Mouse (Mus musculus) embryo, embryonic 11 days (tissue): ENCODE measurements around the gene Dedd.
"Not testable (repeated sequence)": the region's sequence is repeated elsewhere in the genome, so short reads cannot be mapped to it uniquely, and the experiment has no call there.

Source experiments
- DNase-seq: peaks from one replicate; pipeline ENCODE4 v3.0.0-alpha.2; 2015

Dedd gene

DNA sequence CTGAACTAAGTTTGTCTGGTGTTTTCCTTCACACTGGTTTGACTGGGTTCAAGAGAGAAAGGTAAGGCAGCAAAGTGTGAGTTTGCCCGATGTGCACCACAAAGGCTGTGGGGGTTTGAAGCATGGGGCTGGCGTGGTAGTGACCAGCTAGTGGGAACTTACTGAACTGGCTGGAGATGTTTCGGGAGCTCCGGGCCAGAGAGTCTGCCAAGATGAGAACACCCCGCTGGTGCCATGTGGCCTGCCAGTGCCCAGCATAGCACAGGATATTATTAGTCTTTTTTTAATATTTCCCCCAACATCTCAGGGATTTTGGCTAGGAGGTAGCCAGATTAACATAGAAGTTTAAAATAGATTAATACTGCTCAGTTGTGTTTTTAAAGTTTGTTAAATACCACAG is 8.8 kb upstream of the Dedd start:
- DNase-seq = no peak

GRCm38 (mm10) chr1:171321415-171321814 is 7.5 kb upstream of the Dedd start:
- peak; percentile 60 for DNase-seq

DNA sequence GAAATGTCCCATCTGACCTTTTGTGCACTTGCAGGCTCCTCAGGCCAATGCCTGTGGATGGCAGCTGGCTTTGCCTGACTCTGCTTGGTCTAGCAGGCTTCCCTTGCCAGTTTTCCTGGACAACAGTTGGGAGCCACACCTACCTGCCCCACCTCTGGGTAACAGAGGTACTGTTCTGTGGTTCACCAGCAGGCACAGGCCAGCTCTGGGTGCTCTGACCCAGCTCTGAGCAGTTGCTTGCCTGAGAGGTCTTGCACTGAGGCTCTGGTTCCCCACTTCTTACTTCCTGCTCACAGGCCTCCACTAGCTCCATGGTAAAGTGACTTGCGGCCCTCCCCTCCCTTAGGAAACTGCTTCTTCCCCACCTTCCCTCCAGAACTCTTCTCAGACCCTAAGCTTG is 6.9 kb upstream of the Dedd start:
- DNase-seq = no peak

DNA sequence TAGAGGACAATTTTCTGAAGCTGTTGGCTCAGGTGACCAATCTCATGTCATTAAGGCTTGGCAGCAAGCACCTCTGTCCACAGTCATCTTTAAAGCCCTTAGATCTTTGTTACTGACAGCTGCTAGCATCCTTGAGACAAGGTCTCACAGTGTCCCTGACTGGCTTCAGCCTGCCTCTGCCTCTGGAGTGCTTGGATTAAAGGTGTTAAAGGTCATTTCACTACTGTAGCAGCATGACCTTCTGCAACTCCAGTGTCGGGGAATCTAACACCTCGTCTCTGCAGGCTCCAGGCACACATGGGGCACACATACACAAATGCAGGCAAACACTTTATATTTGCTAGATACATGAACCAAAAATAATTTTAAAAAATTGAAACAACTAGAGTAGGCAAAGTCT is 3.4 kb upstream of the Dedd start:
- DNase-seq = no peak

DNA sequence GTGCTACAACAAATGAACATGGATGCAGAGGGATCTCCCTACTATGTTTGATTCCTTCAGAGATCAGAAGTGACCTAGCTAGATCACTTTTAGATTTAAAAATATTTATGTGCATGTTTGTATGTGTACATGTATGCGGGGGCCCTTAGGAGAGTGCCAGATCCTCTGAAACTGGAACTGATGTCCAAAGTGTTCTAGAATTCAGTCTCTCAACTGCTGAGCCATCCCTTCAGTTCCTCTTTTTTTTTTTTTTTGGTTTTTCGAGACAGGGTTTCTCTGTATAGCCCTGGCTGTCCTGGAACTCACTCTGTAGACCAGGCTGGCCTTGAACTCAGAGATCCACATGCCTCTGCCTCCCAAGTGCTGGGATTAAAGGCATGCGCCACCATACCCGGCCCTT is 2.4 kb upstream of the Dedd start:
- DNase-seq = not testable (repeated sequence)

DNA sequence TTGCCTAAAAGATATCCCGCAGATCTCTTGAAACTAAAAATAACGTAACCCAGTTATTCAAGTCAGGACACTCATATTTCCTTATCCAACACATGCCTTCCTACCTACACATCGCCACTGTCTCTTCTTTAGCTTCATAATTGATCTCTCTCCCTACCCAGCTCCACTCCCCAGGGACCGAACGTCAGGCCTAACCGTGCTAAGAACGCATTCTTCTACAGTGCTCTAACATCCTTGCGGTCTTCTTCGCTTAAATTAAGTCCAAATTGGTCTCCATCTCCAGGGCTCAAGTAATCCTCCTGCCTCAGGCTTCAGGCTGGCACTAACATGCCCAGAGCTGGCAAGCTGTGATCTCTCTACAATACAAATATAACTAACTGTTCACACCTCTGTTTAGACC is 701 bp upstream of the Dedd start:
- DNase-seq = peak; percentile 52

GRCm38 (mm10) chr1:171329433-171330215 is 679 bp downstream of the Dedd start:
- peak; percentile 95 for DNase-seq

- no peak for DNase-seq
Measured at GRCm38 (mm10) chr1:171330216-171330560, 1.2 kb downstream of the Dedd start.

DNA sequence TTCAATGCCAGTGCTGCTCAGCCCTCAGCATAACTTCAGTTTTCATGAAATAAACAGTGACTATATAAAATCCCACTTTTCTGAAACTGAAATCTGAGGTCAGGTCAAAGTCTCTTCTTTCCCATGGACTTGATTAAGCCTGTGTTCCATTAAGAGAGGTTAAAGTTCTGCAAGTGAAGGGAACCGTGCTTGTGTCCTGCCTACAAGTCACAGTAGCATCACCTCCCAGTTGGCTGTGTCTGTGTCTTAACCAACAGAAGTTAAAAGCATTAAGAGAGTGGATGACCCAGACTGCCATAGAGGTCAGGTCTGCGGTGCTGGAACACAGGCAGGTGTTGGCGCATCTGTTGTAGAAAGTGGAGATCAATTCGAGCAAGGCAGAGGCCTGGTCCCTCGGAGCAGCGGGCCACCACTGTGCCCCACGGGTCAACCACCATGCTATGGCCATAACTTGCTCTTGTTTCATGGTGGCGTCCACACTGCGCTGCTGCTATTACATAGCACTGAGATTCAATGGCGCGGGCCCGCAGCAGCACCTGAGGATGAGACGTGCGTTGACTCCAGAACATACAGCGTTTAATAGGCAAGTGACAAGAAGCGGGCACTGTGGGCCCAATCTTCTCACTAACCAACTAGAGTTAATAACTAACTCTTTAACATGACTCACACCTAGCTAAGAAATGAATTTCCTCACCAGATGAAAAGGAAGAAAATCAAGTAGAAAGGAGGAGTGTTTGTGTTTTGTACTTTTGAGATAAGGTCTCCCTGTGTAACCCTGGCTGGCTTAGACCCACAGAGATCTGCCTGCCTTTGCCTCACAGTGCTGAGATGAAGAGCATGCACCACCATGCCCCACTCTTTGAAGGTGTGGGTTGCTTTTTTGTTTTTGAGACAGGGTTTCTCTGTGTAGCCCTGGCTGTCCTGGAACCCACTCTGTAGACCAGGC is 13.6 kb downstream of the Dedd start:
- DNase-seq = no peak

DNA sequence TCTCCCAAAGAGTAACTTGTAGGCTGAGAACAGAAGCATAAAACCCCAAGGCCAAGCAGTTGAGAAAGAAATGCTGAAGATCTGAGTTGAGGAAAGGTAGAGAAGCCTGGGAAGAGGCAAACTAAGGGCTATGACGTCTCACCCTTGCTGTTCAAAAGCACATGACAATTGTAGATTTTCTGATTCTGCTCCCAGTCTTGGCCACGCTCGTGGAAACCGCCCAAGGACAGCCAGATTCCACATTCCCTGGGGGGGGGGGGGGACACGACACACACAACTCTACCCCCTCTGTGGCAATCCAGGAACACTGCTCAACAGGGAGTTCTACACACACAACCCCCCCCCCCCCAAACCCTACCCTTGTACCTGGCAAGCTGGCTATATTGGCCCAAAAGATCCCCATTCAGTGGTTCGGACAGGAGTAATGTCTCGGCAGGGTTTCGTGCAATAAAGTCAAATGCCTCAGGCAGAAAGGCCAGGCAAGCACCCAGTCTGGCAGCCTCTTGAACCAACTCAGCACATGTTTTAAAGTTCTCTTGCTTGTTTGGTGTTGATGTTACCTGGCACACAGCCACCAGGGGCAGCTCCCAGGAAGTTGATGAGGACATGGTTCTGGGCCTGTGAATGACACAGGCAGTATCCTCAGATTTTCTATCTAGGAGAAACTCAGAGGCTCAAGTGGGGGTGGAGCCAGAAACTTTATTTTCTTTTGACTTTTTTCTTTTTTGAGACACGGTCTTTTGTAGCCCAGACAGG is 15.2 kb downstream of the Dedd start:
- no peak for DNase-seq

DNA sequence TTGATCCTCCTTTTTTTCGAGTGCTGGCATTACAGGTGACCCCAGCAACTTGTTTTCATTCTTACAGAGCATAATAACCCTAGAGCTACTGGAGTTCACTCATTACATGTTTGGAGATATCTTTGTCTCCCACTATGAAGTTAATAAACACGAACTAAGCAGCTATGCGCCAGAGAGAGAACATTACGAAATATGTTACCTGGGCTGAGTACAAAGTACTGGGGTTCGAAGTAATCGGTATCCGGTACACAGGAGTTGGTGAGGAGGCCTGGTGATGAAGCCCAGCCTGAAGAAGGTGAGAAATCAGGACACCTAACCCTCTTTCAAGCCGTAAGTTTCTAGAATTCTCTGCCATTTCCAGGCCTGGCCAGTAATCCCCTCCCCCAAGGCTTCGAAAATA is 15.8 kb downstream of the Dedd start:
- no peak for DNase-seq

GRCm38 (mm10) chr1:171345225-171346094 is 16.5 kb downstream of the Dedd start, which contains the start of the genes Nit1 and Pfdn2:
Gene Nit1, minus strand, starts transcription at chr1:171345646.
Gene Pfdn2, plus strand, starts transcription at chr1:171345670.
- DNase-seq = peak; percentile 95

DNA sequence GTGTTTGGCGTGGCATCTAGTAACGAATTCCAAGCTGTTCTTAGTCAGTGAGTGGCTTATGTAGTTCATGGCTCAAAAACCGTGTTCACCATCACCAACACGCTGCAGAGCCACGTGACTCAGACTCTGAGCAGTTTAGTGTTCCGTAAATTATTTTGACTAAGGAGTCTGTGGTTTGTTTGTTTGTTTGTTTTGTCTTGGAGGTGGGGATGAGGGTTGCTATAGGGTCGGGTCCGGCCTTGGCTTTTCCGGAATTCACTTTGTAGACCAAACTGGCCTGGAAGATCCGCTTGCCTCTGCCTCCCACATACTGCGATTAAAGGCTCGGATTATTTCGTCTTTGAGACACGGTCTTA is 17.1 kb downstream of the Dedd start:
- DNase-seq = peak; percentile 19

- DNase-seq = no peak
Measured at GRCm38 (mm10) chr1:171348665-171349064, 19.7 kb downstream of the Dedd start.

DNA sequence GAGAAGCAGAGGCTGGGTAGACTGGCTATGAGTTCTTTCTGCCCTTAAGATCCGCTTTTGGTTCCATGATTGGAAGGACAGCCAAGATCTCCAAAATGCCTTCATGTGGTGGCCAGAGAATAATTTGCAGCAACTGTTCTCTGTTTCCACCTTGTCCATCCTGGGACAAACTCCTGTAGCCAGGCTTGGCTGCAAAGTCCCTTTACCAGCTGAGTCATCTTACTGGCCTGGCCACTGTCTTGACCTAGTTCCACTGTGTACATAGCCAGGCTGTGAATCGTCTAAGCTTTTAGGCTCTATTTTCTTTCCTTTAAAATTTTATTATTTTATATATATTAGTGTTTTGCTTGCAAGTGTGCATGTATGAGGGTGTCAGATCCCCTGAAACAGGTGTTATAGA is 20.3 kb downstream of the Dedd start:
- no peak for DNase-seq

DNA sequence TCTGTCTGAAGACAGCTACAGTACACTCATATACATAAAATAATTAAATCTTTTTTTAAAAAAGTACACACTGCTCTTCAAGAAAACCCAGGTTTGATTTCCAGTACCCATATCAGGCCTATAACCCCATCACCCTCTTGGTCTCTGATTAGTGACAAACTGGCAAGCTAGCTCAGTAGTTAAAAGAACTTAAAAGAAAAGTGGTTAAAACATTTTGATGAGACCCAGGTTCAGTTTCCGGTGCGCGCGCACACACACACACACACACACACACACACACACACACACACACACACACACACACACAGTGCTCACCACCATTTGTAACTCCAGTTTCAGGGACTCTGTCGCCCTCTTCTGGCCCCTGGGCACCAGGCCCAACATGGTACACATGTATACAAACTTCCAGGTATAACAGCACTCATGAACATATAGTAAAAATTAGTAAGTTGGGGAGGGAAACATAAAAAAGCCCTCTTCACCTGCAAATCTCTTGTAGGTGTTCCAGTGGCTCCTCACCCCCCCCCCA is 26.9 kb downstream of the Dedd start:
- DNase-seq = peak; percentile 36

DNA sequence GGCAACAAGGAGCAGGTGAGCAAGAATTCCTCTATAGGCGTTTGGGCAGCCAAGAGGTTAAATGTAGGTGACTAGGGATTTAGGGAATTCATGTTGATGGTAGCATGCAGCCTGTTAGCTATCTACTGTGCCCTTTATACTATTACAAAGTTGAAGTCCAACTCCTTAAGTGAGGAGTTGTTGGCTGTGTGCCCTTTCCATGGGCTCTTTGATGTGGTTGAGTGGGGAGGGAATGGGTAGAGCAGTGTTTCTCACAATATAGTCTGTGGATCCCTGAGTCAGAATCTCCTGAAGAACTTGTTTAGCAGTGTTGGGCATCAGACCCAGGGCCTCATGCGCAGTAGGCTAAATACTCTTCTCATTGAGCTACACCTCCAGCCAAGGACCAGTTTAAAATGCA is 27.9 kb downstream of the Dedd start:
- DNase-seq = no peak

DNA sequence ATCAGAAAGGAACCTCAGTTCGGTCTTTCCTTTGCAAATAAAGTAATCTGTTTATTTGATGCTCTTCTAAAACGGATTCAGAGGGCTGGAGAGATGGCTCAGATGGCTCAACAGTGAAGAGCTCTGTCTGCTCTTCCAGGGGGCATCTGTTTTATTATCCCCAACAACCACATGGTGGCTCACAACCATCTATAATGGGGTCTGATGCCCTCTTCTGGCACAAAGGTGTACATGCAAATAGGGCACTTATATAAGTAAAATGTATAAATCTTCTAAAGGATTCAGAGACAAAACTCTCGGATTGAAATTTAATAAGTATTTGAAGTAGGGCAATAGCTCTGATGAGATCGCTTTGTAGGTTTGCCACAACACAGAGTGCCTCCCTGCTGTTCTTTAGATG is 29.5 kb downstream of the Dedd start:
- peak; percentile 57 for DNase-seq

DNA sequence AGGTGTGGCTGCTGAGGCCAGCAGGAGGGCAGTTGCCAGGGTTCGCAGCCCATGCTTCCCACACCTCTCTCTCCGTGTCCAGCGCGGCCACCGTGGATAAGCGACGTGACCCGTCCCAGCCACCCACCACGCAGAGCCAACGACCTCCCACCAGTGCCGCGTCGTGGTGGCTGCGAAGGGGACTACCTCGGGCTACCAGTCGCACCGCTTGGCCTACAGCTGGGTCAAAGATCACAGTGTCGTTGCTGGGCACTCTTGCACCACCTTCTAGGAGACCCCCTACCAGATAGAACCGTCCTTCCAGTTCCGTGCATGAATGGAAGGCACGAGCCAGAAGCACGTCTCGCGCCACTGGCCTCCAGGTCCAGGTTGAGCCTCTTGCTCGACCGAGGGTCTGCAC is 31.3 kb downstream of the Dedd start:
- DNase-seq = no peak

- DNase-seq = peak; percentile 97
Measured at GRCm38 (mm10) chr1:171360656-171361055, 31.7 kb downstream of the Dedd start, which contains the start of gene Klhdc9. Gene Klhdc9, minus strand, starts transcription at chr1:171360798.

DNA sequence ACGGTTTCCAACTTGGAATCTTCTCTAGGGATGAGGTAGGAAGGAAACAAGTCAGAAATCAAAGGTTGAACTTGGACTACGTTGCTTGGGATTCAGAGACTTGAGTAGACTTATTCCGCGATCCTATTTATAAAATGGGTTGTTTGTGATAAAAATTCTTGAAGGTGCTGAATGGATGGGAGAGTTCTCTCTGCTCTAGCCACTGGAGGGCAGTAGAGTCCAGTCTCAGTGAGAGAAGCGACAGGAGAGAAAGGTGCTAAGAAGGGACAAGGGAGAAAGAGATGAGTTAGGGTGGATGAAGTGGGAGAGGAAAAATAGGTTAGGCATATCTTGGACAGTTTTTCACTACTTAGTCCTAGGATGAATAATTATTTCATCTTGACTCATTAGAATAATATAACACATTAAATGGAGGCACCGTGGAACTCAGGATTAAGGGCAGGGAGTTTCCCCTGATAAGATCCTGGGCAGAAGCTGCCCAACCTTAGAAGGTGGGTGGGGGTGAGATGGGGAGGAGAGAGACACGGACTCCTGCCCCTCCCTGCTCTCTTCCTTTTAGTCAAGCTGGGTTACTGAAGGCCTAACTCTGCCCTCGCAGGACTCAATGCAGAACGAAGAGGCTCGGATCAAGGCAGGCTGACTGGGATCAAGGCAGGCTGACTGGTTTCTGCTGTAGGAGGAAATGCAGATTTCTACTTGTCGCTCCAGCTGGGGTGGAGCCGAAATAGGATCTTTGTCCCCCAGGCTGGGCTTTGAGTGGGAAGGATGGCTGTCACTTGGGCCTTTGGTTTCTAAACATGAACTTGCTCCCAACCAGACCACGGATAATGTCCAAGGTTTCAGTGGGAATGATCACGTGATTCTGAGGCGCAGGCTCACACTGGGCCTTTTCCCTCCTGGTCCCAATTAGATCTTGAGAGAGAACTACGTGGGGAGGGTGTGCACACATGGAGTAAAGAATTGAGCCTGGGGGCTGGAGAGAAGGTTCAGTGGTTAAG is 32.5 kb downstream of the Dedd start:
- DNase-seq = peak; percentile 87
